Mouse (Mus musculus): ENCODE data around the gene Rps16. TPM values are rescaled to one million over a fixed set of nuclear protein-coding genes. Genes with fewer than 3 reads are reported as not detected.

Rps16 gene
- polyA plus RNA-seq, 1 experiment from 2014 or later, result 438 TPM

DNA sequence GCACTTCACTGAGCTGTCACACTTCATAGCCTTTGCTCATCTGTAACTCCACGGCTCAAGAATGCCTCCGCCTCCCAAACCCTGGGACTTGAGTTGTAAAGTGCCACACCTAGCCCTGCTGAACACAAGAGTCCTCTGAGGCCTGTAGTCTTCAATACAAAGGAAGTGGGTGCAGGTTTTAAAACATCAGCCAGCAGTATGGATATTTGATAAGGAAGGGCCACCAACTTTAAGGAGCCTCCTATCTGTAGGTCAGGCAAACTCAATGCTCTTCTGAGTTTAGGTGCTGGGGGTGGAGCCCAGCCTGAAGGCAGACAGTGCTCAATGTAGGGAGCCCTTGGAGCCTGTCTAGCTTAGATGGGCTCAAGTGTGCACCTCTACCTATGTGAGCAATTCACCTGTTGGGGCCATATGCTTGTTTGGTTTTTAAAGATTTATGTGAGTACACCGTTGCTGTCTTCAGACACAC lies 3.7 kb downstream of the Rps16 start:
- no peak overlapping the region for H3K4me2 ChIP-seq

DNA sequence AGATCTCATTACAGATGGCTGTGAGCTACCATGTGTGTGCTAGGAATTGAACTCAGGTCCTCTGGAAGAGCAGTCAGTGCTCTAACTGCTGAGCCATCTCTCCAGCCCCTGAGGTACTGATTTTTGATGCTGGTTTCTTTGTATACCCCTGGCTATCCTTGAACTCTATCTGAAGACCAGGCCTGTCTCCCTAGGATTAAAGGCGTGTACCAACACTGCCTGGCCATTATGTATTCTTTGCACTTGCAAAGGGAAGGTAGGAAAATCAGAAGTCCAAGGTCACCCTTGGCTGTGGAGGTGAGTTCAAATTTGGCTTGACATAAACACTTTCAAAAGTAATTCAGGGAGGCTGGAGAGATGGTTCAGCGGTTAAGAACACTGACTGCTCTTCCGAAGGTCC lies 4.1 kb downstream of the Rps16 start:
- 95% methylated on average over 3 of the region's 3 CpGs for WGBS

More for the DNA sequence above, 3.7 kb downstream of the Rps16 start:
- H3K9me3 ChIP-seq, result no peaks in the 10 kb centered on the region
- no peaks in the 10 kb centered on the region for H3K27me3 ChIP-seq (replicated peaks)
- 85% methylated on average over 3 of the region's 3 CpGs for WGBS
- H3K36me3 ChIP-seq (replicated peaks), result peaks cover 22% of the 10 kb centered on the region
- no peak overlapping the region for H3K27ac ChIP-seq
- no peak overlapping the region for H3K9ac ChIP-seq
- no peak overlapping the region for H3K4me3 ChIP-seq
- ATAC-seq (replicated peaks), result no peak
- H3K4me1 ChIP-seq, result peaks cover 30% of the 10 kb centered on the region

GRCm38 (mm10) chr7:28355221-28355620 lies 4.8 kb downstream of the Rps16 start:
- no peaks in the 10 kb centered on the region for H3K9me3 ChIP-seq
- peaks cover 22% of the 10 kb centered on the region for H3K36me3 ChIP-seq (replicated peaks)
- no peak overlapping the region for H3K4me3 ChIP-seq
- WGBS, result 84% methylated on average over 3 of the region's 3 CpGs
- H3K9ac ChIP-seq, result no peak overlapping the region
- no peak overlapping the region for H3K27ac ChIP-seq
- no peak overlapping the region for H3K4me2 ChIP-seq
- ATAC-seq (replicated peaks), result no peak
- H3K4me1 ChIP-seq, result peaks cover 24% of the 10 kb centered on the region
- H3K27me3 ChIP-seq (replicated peaks), result no peaks in the 10 kb centered on the region

More for the DNA sequence above, 4.1 kb downstream of the Rps16 start:
- H3K4me2 ChIP-seq, result no peak overlapping the region
- H3K9me3 ChIP-seq, result no peaks in the 10 kb centered on the region
- peaks cover 22% of the 10 kb centered on the region for H3K36me3 ChIP-seq (replicated peaks)
- no peak overlapping the region for H3K27ac ChIP-seq
- H3K4me1 ChIP-seq, result peaks cover 30% of the 10 kb centered on the region
- no peak for ATAC-seq (replicated peaks)
- no peaks in the 10 kb centered on the region for H3K27me3 ChIP-seq (replicated peaks)
- H3K4me3 ChIP-seq, result no peak overlapping the region
- no peak overlapping the region for H3K9ac ChIP-seq

DNA sequence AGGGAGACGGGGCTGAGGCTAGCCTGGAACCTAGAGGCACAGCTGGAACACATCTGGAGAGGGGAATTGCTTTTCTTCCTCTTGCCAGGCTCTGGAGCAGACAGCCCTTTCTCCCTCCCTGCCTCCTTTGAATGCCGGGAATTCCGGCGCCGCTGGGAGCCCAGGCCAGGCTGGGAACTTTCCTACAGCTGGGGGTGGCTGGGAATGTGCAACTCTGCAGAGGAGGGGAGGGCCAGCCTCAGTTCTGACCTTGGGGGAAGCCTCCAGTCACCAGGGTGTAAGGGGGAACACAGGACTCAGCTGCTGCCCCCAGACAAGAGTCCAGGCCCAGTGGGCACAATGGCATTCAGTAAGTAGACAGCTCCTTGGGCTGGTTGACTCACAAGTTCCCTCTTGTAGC lies 6.5 kb downstream of the Rps16 start:
- no peak overlapping the region for H3K9ac ChIP-seq
- H3K4me1 ChIP-seq, result peaks cover 15% of the 10 kb centered on the region
- H3K36me3 ChIP-seq (replicated peaks), result peaks cover 30% of the 10 kb centered on the region

GRCm38 (mm10) chr7:28357984-28358383 lies 7.5 kb downstream of the Rps16 start:
- Histone ChIP-seq H3K27me3 (replicated peaks) (no peaks in the 10 kb centered on the region), H3K4me1 (peaks cover 14% of the 10 kb centered on the region; the same call in 1 of the 2 replicates), H3K4me3 (no peak overlapping the region), H3K9ac (peak overlapping the region; percentile 18; the same call in 1 of the 2 replicates), H3K9me3 (no peaks in the 10 kb centered on the region), H3K4me2 (no peak overlapping the region), H3K36me3 (replicated peaks) (peaks cover 33% of the 10 kb centered on the region), H3K27ac (peak overlapping the region; percentile 47; the same call in 1 of the 2 replicates)
- ATAC-seq (replicated peaks), result no peak
- WGBS, result 1% methylated on average over 5 of the region's 5 CpGs

More for the DNA sequence above, 6.5 kb downstream of the Rps16 start:
- H3K27ac ChIP-seq, result peak overlapping the region; percentile 47; the same call in 1 of the 2 replicates
- no peak overlapping the region for H3K4me3 ChIP-seq
- ATAC-seq (replicated peaks), result no peak
- WGBS, result under 1% methylated on average over 5 of the region's 5 CpGs
- no peaks in the 10 kb centered on the region for H3K9me3 ChIP-seq
- H3K4me2 ChIP-seq, result no peak overlapping the region
- H3K27me3 ChIP-seq (replicated peaks), result no peaks in the 10 kb centered on the region

GRCm38 (mm10) chr7:28358431-28358830 lies 8.0 kb downstream of the Rps16 start:
- peaks cover 28% of the 10 kb centered on the region for H3K36me3 ChIP-seq (replicated peaks)
- no peak for ATAC-seq (replicated peaks)
- H3K4me1 ChIP-seq, result peaks cover 14% of the 10 kb centered on the region; the same call in 1 of the 2 replicates
- no peaks in the 10 kb centered on the region for H3K27me3 ChIP-seq (replicated peaks)
- 0 out of 2 replicates have a peak overlapping the region, but pooled peaks have one; percentile 18 for H3K9ac ChIP-seq
- no peaks in the 10 kb centered on the region for H3K9me3 ChIP-seq
- no peak overlapping the region for H3K4me3 ChIP-seq
- WGBS, result 37% methylated on average over 7 of the region's 7 CpGs
- H3K27ac ChIP-seq, result peak overlapping the region; percentile 47
- H3K4me2 ChIP-seq, result no peak overlapping the region

DNA sequence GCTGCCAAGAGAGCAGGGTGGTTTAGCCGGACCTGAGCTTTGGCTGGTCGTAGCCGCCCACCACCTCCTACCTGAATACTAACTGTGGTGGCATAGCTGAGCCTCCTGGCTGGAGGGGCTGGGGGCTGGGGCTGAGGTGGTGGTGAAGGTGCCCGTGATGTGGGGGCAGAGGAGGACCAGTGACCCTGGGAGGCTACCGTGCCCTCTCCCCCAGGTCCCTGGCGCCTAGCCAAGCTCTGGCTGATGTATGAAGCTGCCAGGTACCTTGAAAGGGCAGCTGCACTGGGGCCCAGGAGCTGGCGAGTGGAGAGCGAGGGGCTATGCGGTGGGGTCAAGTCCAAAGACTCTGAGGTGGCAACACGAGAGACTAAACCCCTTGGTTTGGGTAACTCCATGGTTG lies 9.4 kb downstream of the Rps16 start:
- peaks cover 14% of the 10 kb centered on the region; the same call in 1 of the 2 replicates for H3K4me1 ChIP-seq
- H3K27me3 ChIP-seq (replicated peaks), result no peaks in the 10 kb centered on the region
- H3K27ac ChIP-seq, result no peak overlapping the region
- H3K4me2 ChIP-seq, result no peak overlapping the region
- no peak overlapping the region for H3K4me3 ChIP-seq
- H3K36me3 ChIP-seq (replicated peaks), result peaks cover 22% of the 10 kb centered on the region; the same call in 1 of the 2 replicates
- H3K9ac ChIP-seq, result no peak overlapping the region
- no peak for ATAC-seq (replicated peaks)
- 95% methylated on average over 10 of the region's 10 CpGs for WGBS
- no peaks in the 10 kb centered on the region for H3K9me3 ChIP-seq

GRCm38 (mm10) chr7:28360291-28360690 lies 9.8 kb downstream of the Rps16 start:
- no peak for ATAC-seq (replicated peaks)
- Histone ChIP-seq H3K9me3 (no peaks in the 10 kb centered on the region), H3K9ac (no peak overlapping the region), H3K27ac (no peak overlapping the region), H3K27me3 (replicated peaks) (no peaks in the 10 kb centered on the region), H3K4me1 (peaks cover 14% of the 10 kb centered on the region; the same call in 1 of the 2 replicates), H3K4me3 (no peak overlapping the region), H3K36me3 (replicated peaks) (peaks cover 23% of the 10 kb centered on the region; the same call in 1 of the 2 replicates), H3K4me2 (no peak overlapping the region)
- 93% methylated on average over 6 of the region's 6 CpGs for WGBS

DNA sequence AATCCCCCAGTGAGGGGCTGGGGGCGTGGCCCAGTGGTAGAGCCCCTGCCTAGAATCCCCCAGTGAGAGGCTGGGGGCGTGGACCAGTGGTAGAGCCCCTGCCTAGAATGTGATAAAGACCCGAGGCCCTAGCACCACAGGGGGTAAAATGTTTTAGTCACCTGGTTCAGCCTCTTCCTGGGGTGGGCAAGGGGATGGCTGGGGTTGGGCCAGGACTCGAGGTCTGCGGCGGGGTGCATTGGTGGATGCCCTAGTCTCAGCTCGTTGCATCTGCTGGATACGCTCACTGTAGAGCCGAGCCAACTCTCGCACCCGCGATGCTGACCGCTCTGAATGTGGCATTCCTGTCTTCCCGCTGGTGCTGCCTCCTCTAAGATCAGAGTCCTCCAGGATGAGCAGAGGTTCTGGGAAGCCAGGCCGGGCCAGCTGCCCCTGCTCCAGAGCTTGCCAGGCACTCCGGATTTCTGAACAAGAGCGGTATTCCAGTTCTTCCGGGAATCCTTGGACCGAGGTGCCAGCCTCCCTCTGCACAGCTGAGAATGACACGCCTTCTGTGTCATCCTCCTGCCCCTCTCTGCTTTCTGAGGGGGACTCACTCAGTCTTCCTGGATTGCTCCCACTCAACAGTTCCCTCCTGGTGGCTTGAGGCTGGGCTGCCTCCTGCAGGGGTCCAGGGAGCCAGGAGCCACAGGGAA lies 11.3 kb downstream of the Rps16 start:
- no peak overlapping the region for H3K4me3 ChIP-seq
- no peak overlapping the region for H3K27ac ChIP-seq
- H3K4me2 ChIP-seq, result no peak overlapping the region
- no peak for ATAC-seq (replicated peaks)
- no peaks in the 10 kb centered on the region for H3K9me3 ChIP-seq
- no peaks in the 10 kb centered on the region for H3K27me3 ChIP-seq (replicated peaks)
- no peak overlapping the region for H3K9ac ChIP-seq
- peaks cover 23% of the 10 kb centered on the region; the same call in 1 of the 2 replicates for H3K36me3 ChIP-seq (replicated peaks)
- 95% methylated on average over 20 of the region's 20 CpGs for WGBS
- H3K4me1 ChIP-seq, result peaks cover 14% of the 10 kb centered on the region; the same call in 1 of the 2 replicates

- no peaks in the 10 kb centered on the region for H3K27me3 ChIP-seq (replicated peaks)
- no peak overlapping the region for H3K9ac ChIP-seq
- 81% methylated on average over 16 of the region's 16 CpGs for WGBS
- peaks cover 14% of the 10 kb centered on the region; the same call in 1 of the 2 replicates for H3K4me1 ChIP-seq
- no peak overlapping the region for H3K4me3 ChIP-seq
- no peak for ATAC-seq (replicated peaks)
- H3K36me3 ChIP-seq (replicated peaks), result peaks cover 23% of the 10 kb centered on the region; the same call in 1 of the 2 replicates
- no peaks in the 10 kb centered on the region for H3K9me3 ChIP-seq
- no peak overlapping the region for H3K4me2 ChIP-seq
- no peak overlapping the region for H3K27ac ChIP-seq
These were observed 12.1 kb downstream of the Rps16 start for GRCm38 (mm10) chr7:28362441-28363060.

- 90% methylated on average over 16 of the region's 16 CpGs for WGBS
- no peak overlapping the region for H3K4me3 ChIP-seq
- no peaks in the 10 kb centered on the region for H3K27me3 ChIP-seq (replicated peaks)
- H3K4me1 ChIP-seq, result peaks cover 20% of the 10 kb centered on the region
- no peak overlapping the region for H3K4me2 ChIP-seq
- 0 out of 2 replicates have a peak, but pooled peaks cover 10% of the 10 kb centered on the region for H3K36me3 ChIP-seq (replicated peaks)
- H3K9ac ChIP-seq, result no peak overlapping the region
- no peak overlapping the region for H3K27ac ChIP-seq
- H3K9me3 ChIP-seq, result no peaks in the 10 kb centered on the region
- ATAC-seq (replicated peaks), result no peak
These were observed 17.3 kb downstream of the Rps16 start for GRCm38 (mm10) chr7:28367663-28368275.

GRCm38 (mm10) chr7:28368276-28368920 lies 17.9 kb downstream of the Rps16 start:
- no peak for ATAC-seq (replicated peaks)
- H3K27me3 ChIP-seq (replicated peaks), result no peaks in the 10 kb centered on the region
- no peak overlapping the region for H3K27ac ChIP-seq
- H3K4me1 ChIP-seq, result peaks cover 20% of the 10 kb centered on the region
- no peak overlapping the region for H3K9ac ChIP-seq
- no peaks in the 10 kb centered on the region for H3K9me3 ChIP-seq
- 0 out of 2 replicates have a peak, but pooled peaks cover 10% of the 10 kb centered on the region for H3K36me3 ChIP-seq (replicated peaks)
- H3K4me3 ChIP-seq, result no peak overlapping the region
- H3K4me2 ChIP-seq, result no peak overlapping the region
- WGBS, result 92% methylated on average over 16 of the region's 16 CpGs

Data from midbrain, embryonic 15.5 days (tissue).